Comparison of ENCODE assay signal across 21 mouse cellular contexts in genomic region chr8:106306076-106306475, GRCm38 (mm10). TPM values are rescaled to one million over a fixed set of nuclear protein-coding genes. Genes with fewer than 3 reads are reported as not detected.
A peak's percentile ranks its signal among the peaks of the same experiment; 100 is the strongest.
DNase-seq lines count a peak whose midpoint lies in the region; ATAC-seq and TF ChIP-seq lines count a peak whose summit lies in the region.
"Had no signal": no experiment of that assay in that cellular context is flagged by ENCODE, and none has a peak within 500 bp of the region (broad histone marks: within the 10 kb centered on the region; RNA-seq: fewer than 3 reads in every experiment).

No protein-coding gene starts in this region.

- H3K27ac ChIP-seq in intestine, embryonic 15.5 days, result peak overlapping the region; percentile 28; the same call in 1 of the 2 replicates
- H3K27ac ChIP-seq in intestine, postnatal 0 days (ENCODE audit: low read depth, low read length), result no peak overlapping the region
- peak overlapping the region; percentile 27; the same call in 1 of the 2 replicates for H3K27ac ChIP-seq in stomach, embryonic 14.5 days (ENCODE audit: low read length)
- peak overlapping the region; percentile 45; the same call in 1 of the 2 replicates for H3K27ac ChIP-seq in stomach, embryonic 15.5 days
- H3K27ac ChIP-seq in stomach, postnatal 0 days (replicated peaks), result 0 out of 2 replicates have a peak overlapping the region, but pooled peaks have one; percentile 20
- H3K27ac ChIP-seq: embryonic facial prominence, embryonic 13.5 days; embryonic facial prominence, embryonic 15.5 days; forebrain, embryonic 10.5 days; forebrain, embryonic 12.5 days had no signal

- H3K9ac ChIP-seq in intestine, embryonic 15.5 days, result no peak overlapping the region
- no peak overlapping the region for H3K9ac ChIP-seq in intestine, postnatal 0 days (ENCODE audit: low read depth, low read length)
- H3K9ac ChIP-seq in stomach, embryonic 14.5 days (replicated peaks; ENCODE audit: low read depth, low read length), result no peak overlapping the region
- H3K9ac ChIP-seq in stomach, embryonic 15.5 days, result no peak overlapping the region
- no peak overlapping the region for H3K9ac ChIP-seq in stomach, postnatal 0 days (ENCODE audit: low read length)
- H3K9ac ChIP-seq: embryonic facial prominence, embryonic 13.5 days; embryonic facial prominence, embryonic 15.5 days; forebrain, embryonic 12.5 days had no signal

- WGBS in intestine, embryonic 15.5 days, result 82% methylated on average over 1 of the region's 1 CpGs
- 79% methylated on average over 1 of the region's 1 CpGs for WGBS in intestine, postnatal 0 days
- 73% methylated on average over 1 of the region's 1 CpGs for WGBS in stomach, embryonic 14.5 days
- WGBS in stomach, embryonic 15.5 days, result 71% methylated on average over 1 of the region's 1 CpGs
- 69% methylated on average over 1 of the region's 1 CpGs for WGBS in stomach, postnatal 0 days

- H3K4me1 ChIP-seq in intestine, embryonic 15.5 days (replicated peaks), result peaks cover 22% of the 10 kb centered on the region
- peaks cover 8% of the 10 kb centered on the region; the same call in 1 of the 2 replicates for H3K4me1 ChIP-seq in intestine, postnatal 0 days (replicated peaks; ENCODE audit: control insufficient read depth, insufficient read depth, low read length)
- H3K4me1 ChIP-seq in stomach, embryonic 14.5 days (ENCODE audit: control insufficient read depth, insufficient read depth, low read length), result peaks cover 29% of the 10 kb centered on the region
- H3K4me1 ChIP-seq in stomach, embryonic 15.5 days, result peaks cover 14% of the 10 kb centered on the region; the same call in 1 of the 2 replicates
- 0 out of 2 replicates have a peak, but pooled peaks cover 3% of the 10 kb centered on the region for H3K4me1 ChIP-seq in stomach, postnatal 0 days (replicated peaks; ENCODE audit: control insufficient read depth, insufficient read depth)
- H3K4me1 ChIP-seq: embryonic facial prominence, embryonic 13.5 days; embryonic facial prominence, embryonic 15.5 days; forebrain, embryonic 10.5 days had no signal

- no peak for DNase-seq in stomach, postnatal 0 days (ENCODE audit: low spot score)
- no peak for DNase-seq in kidney, postnatal 36 days
- DNase-seq in gastrocnemius, postnatal 25 days, result no peak
- DNase-seq: adrenal gland, adult 2 months; adrenal gland, postnatal 10 days; adrenal gland, postnatal 25 days; cerebellum, adult 11 months; cerebellum, adult 8-10 months; cerebellum, adult 9-11 months; cerebellum, postnatal 36 days; embryo, embryonic 11 days had no signal

- H3K4me3 ChIP-seq in intestine, embryonic 15.5 days (replicated peaks), result no peak overlapping the region
- no peak overlapping the region for H3K4me3 ChIP-seq in intestine, postnatal 0 days (ENCODE audit: low read depth, low read length)
- no peak overlapping the region for H3K4me3 ChIP-seq in stomach, embryonic 14.5 days (ENCODE audit: low read depth, low read length)
- no peak overlapping the region for H3K4me3 ChIP-seq in stomach, embryonic 15.5 days (replicated peaks)
- H3K4me3 ChIP-seq in stomach, postnatal 0 days (ENCODE audit: low read depth, low read length), result no peak overlapping the region
- H3K4me3 ChIP-seq: embryonic facial prominence, embryonic 13.5 days; embryonic facial prominence, embryonic 15.5 days; erythroblast, embryonic 14.5 days; forebrain, embryonic 10.5 days; forebrain, embryonic 12.5 days had no signal

- TF ChIP-seq CTCF in intestine, postnatal 0 days (IDR thresholded peaks at IDR 0.05; ENCODE audit: low read depth), result no peak
- no peak for TF ChIP-seq CTCF in stomach, postnatal 0 days (IDR thresholded peaks at IDR 0.05; ENCODE audit: low read depth)

- H3K4me2 ChIP-seq in intestine, embryonic 15.5 days (replicated peaks), result no peak overlapping the region
- no peak overlapping the region for H3K4me2 ChIP-seq in intestine, postnatal 0 days (replicated peaks; ENCODE audit: low read depth)
- H3K4me2 ChIP-seq in stomach, embryonic 14.5 days (replicated peaks; ENCODE audit: low read depth, low read length), result no peak overlapping the region
- no peak overlapping the region for H3K4me2 ChIP-seq in stomach, embryonic 15.5 days
- no peak overlapping the region for H3K4me2 ChIP-seq in stomach, postnatal 0 days (replicated peaks; ENCODE audit: low read depth)
- H3K4me2 ChIP-seq: embryonic facial prominence, embryonic 13.5 days; embryonic facial prominence, embryonic 15.5 days; forebrain, embryonic 12.5 days had no signal

- H3K9me3 ChIP-seq in intestine, embryonic 15.5 days, result no peaks in the 10 kb centered on the region
- H3K9me3 ChIP-seq in intestine, postnatal 0 days (ENCODE audit: control insufficient read depth), result no peaks in the 10 kb centered on the region
- no peaks in the 10 kb centered on the region for H3K9me3 ChIP-seq in stomach, embryonic 14.5 days (ENCODE audit: control insufficient read depth, low read depth, low read length)
- no peaks in the 10 kb centered on the region for H3K9me3 ChIP-seq in stomach, embryonic 15.5 days
- no peaks in the 10 kb centered on the region for H3K9me3 ChIP-seq in stomach, postnatal 0 days (ENCODE audit: control insufficient read depth, low read length)
- H3K9me3 ChIP-seq: embryonic facial prominence, embryonic 13.5 days; embryonic facial prominence, embryonic 15.5 days; forebrain, embryonic 10.5 days; forebrain, embryonic 12.5 days had no signal

- H3K27me3 ChIP-seq in intestine, embryonic 15.5 days (replicated peaks), result no peaks in the 10 kb centered on the region
- H3K27me3 ChIP-seq in intestine, postnatal 0 days (replicated peaks; ENCODE audit: control insufficient read depth, insufficient read depth, low read length), result no peaks in the 10 kb centered on the region
- no peaks in the 10 kb centered on the region for H3K27me3 ChIP-seq in stomach, embryonic 14.5 days (ENCODE audit: control insufficient read depth, insufficient read depth, low read length)
- no peaks in the 10 kb centered on the region for H3K27me3 ChIP-seq in stomach, embryonic 15.5 days (replicated peaks)
- H3K27me3 ChIP-seq in stomach, postnatal 0 days (ENCODE audit: control insufficient read depth, insufficient read depth, low read length), result no peaks in the 10 kb centered on the region
- H3K27me3 ChIP-seq: embryonic facial prominence, embryonic 13.5 days; embryonic facial prominence, embryonic 15.5 days; forebrain, embryonic 12.5 days had no signal

- no peak for ATAC-seq in intestine, embryonic 15.5 days
- ATAC-seq in intestine, postnatal 0 days, result no peak
- ATAC-seq in stomach, embryonic 14.5 days (ENCODE audit: insufficient number of reproducible peaks, insufficient read depth, low FRiP score, low read depth), result no peak
- no peak for ATAC-seq in stomach, embryonic 15.5 days (ENCODE audit: insufficient read depth, low FRiP score, low read depth)
- no peak for ATAC-seq in stomach, postnatal 0 days (ENCODE audit: low FRiP score, low TSS enrichment)
- ATAC-seq: forebrain, embryonic 14.5 days had no signal

- no peaks in the 10 kb centered on the region for H3K36me3 ChIP-seq in intestine, embryonic 15.5 days
- H3K36me3 ChIP-seq in intestine, postnatal 0 days (ENCODE audit: control insufficient read depth, insufficient read depth), result no peaks in the 10 kb centered on the region
- H3K36me3 ChIP-seq in stomach, embryonic 14.5 days (ENCODE audit: control insufficient read depth, insufficient read depth, low read length), result no peaks in the 10 kb centered on the region
- H3K36me3 ChIP-seq in stomach, embryonic 15.5 days, result no peaks in the 10 kb centered on the region
- H3K36me3 ChIP-seq in stomach, postnatal 0 days (ENCODE audit: control insufficient read depth, insufficient read depth, low read length), result no peaks in the 10 kb centered on the region
- H3K36me3 ChIP-seq: embryonic facial prominence, embryonic 13.5 days; embryonic facial prominence, embryonic 15.5 days; forebrain, embryonic 10.5 days; forebrain, embryonic 12.5 days had no signal

- no peak for TF ChIP-seq EP300 in stomach, postnatal 0 days (optimal IDR thresholded peaks at IDR 0.05)

RNA-seq across cellular contexts. Expression of gene Smpd3, which starts 31.7 kb away (rescaled TPM):
- polyA plus RNA-seq in intestine, embryonic 15.5 days (2015; fragmentation: Nextera tagmentation; extraction: Ambion mirVana), result 21.8 and 22.3 TPM in 2 replicates
- polyA plus RNA-seq in intestine, postnatal 0 days (2015; fragmentation: Nextera tagmentation; extraction: Ambion mirVana), result 10.6 and 11.8 TPM in 2 replicates
- 9.7 and 10.7 TPM in 2 replicates for polyA plus RNA-seq in stomach, embryonic 14.5 days (2014; fragmentation: Nextera tagmentation; extraction: Ambion mirVana)
- 16.4 and 17.3 TPM in 2 replicates for polyA plus RNA-seq in stomach, embryonic 15.5 days (2015; fragmentation: Nextera tagmentation; extraction: Ambion mirVana)
- polyA plus RNA-seq in stomach, postnatal 0 days (2015; fragmentation: Nextera tagmentation; extraction: Ambion mirVana), result 47.6 and 47.7 TPM in 2 replicates
- total RNA-seq in gastrocnemius, postnatal 25 days (2021), result 1 to 10 TPM in 1 of 2 experiments, under 1 TPM in 1; 0.84 to 1.1 TPM
- polyA plus RNA-seq: erythroblast, embryonic 14.5 days had no signal
